Mouse (Mus musculus) ES-E14 (cell line): Measurements from ENCODE around the gene Wfdc2.

Source experiments
- CHD2 ChIP-seq: IDR thresholded peaks from 2 replicates; pipeline ENCODE4 v1.6.1; 2014; ENCODE audit warnings: mild to moderate bottlenecking, low read depth, low read length, inconsistent platforms
- MAFK ChIP-seq: IDR thresholded peaks from 2 replicates; pipeline ENCODE4 v1.6.1; 2014; ENCODE audit warnings: mild to moderate bottlenecking, low read depth, low read length, inconsistent platforms; ENCODE audit not compliant: insufficient read depth
- ZNF384 ChIP-seq: IDR thresholded peaks from 2 replicates; pipeline ENCODE4 v1.6.1; 2012; ENCODE audit warnings: low read depth, low read length, inconsistent platforms

GRCm38 (mm10) chr2:164542132-164542531 is 20.1 kb upstream of the Wfdc2 start:
- TF ChIP-seq CHD2 (no peak), MAFK (no peak), ZNF384 (no peak)
